In the genomic region with DNA sequence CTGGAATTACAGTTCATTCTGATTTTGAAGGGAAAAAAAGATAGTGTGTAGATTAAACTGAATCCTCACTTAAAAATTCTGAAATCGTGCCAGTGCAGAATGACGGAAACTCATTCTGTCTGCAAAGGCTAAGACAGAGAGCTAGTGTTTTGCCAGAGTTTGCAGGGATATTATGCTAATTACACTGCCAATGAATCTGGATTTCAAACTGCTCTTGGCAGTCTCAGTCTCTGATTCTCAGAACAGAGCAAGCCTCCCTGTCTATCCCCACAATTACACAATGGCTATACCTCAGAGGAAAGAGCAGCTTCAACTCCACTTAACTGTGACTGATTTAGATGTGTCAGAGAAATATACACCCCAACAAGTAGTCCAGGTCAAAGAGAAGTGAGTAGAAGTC, we compare ENCODE assay signal across 20 mouse cellular contexts. TPM values are rescaled to one million over a fixed set of nuclear protein-coding genes. Genes with fewer than 3 reads are reported as not detected.
DNase-seq lines count a peak whose midpoint lies in the region; ATAC-seq and TF ChIP-seq lines count a peak whose summit lies in the region.
"Had no signal": no experiment of that assay in that cellular context is flagged by ENCODE, and none has a peak within 500 bp of the region (broad histone marks: within the 10 kb centered on the region; RNA-seq: fewer than 3 reads in every experiment).

No protein-coding gene starts in this region.

- peaks cover 21% of the 10 kb centered on the region for H3K4me1 ChIP-seq in forebrain, embryonic 13.5 days
- H3K4me1 ChIP-seq in forebrain, embryonic 11.5 days (replicated peaks; ENCODE audit: control insufficient read depth, insufficient read depth, low read length) = no peaks in the 10 kb centered on the region
- H3K4me1 ChIP-seq: embryonic facial prominence, embryonic 15.5 days; heart, embryonic 12.5 days had no signal

- no peaks in the 10 kb centered on the region for H3K27me3 ChIP-seq in forebrain, embryonic 13.5 days
- H3K27me3 ChIP-seq in forebrain, embryonic 11.5 days (ENCODE audit: control insufficient read depth, insufficient read depth, low read length) = no peaks in the 10 kb centered on the region
- H3K27me3 ChIP-seq: embryonic facial prominence, embryonic 15.5 days; heart, embryonic 12.5 days had no signal

- no peaks in the 10 kb centered on the region for H3K9me3 ChIP-seq in forebrain, embryonic 13.5 days (replicated peaks)
- H3K9me3 ChIP-seq in forebrain, embryonic 11.5 days (ENCODE audit: control insufficient read depth, low read length) = no peaks in the 10 kb centered on the region
- H3K9me3 ChIP-seq: embryonic facial prominence, embryonic 15.5 days; heart, embryonic 12.5 days had no signal

- no peak overlapping the region for H3K9ac ChIP-seq in forebrain, embryonic 13.5 days
- no peak overlapping the region for H3K9ac ChIP-seq in forebrain, embryonic 11.5 days (ENCODE audit: low read length)
- H3K9ac ChIP-seq: embryonic facial prominence, embryonic 15.5 days; heart, embryonic 12.5 days had no signal

- no peak overlapping the region for H3K4me3 ChIP-seq in forebrain, embryonic 13.5 days
- no peak overlapping the region for H3K4me3 ChIP-seq in forebrain, embryonic 11.5 days (ENCODE audit: low read depth, low read length)
- H3K4me3 ChIP-seq: embryonic facial prominence, embryonic 15.5 days; heart, embryonic 12.5 days; myocyte had no signal

- H3K27ac ChIP-seq in forebrain, embryonic 13.5 days = peak overlapping the region; percentile 52
- no peak overlapping the region for H3K27ac ChIP-seq in forebrain, embryonic 11.5 days (ENCODE audit: low read depth, low read length)
- H3K27ac ChIP-seq: embryonic facial prominence, embryonic 15.5 days had no signal

- peak; percentile 86 for ATAC-seq in forebrain, embryonic 13.5 days
- ATAC-seq in forebrain, embryonic 11.5 days (replicated peaks; ENCODE audit: low FRiP score) = no peak

- no peaks in the 10 kb centered on the region for H3K36me3 ChIP-seq in forebrain, embryonic 13.5 days (ENCODE audit: poor library complexity, severe bottlenecking)
- no peaks in the 10 kb centered on the region for H3K36me3 ChIP-seq in forebrain, embryonic 11.5 days (ENCODE audit: control insufficient read depth, insufficient read depth, low read length)
- H3K36me3 ChIP-seq: embryonic facial prominence, embryonic 15.5 days; heart, embryonic 12.5 days had no signal

- WGBS in forebrain, embryonic 13.5 days = 28% methylated on average over 2 of the region's 2 CpGs
- WGBS in forebrain, embryonic 11.5 days = 84% methylated on average over 2 of the region's 2 CpGs

- H3K4me2 ChIP-seq in forebrain, embryonic 13.5 days = no peak overlapping the region
- H3K4me2 ChIP-seq in forebrain, embryonic 11.5 days (ENCODE audit: low read depth, low read length, severe bottlenecking) = no peak overlapping the region
- H3K4me2 ChIP-seq: embryonic facial prominence, embryonic 15.5 days; heart, embryonic 12.5 days had no signal

- intact Hi-C loops in left cerebral cortex, postnatal 14 days (cut with DNase I) = no loop called here
- intact Hi-C loops in left cerebral cortex, postnatal 36 days (cut with DNase I) = no loop called here

- no peak for DNase-seq in forebrain, embryonic 11.5 days (ENCODE audit: low spot score)
- peak; percentile 2 to 19 for DNase-seq in left cerebral cortex, postnatal 14 days (ENCODE audit: low spot score in 2 of 2)
- no peak for DNase-seq in left cerebral cortex, postnatal 36 days (ENCODE audit: low spot score in 2 of 2)
- peak; percentile 90 for DNase-seq in brain, embryonic 14.5 days (ENCODE audit: low read depth)
- DNase-seq in layer of hippocampus, adult 9-10 months (ENCODE audit: low spot score) = peak; percentile 16
- DNase-seq in T-cell, adult 2 months (ENCODE audit: low spot score) = no peak
- DNase-seq in retina, postnatal 1 day = no peak
- DNase-seq: cerebellum, adult 11-12 months; kidney, adult 9 months; kidney, postnatal 4 days; liver; lung, adult 2 months; right cerebral cortex, postnatal 25 days; thymus, adult 18-20 months had no signal

- TF ChIP-seq CTCF in brain, embryonic 14.5 days (IDR thresholded peaks at IDR 0.05; ENCODE audit: borderline replicate concordance, extremely low read depth, insufficient read depth, insufficient read length) = no peak

- TF ChIP-seq POLR2A in brain, embryonic 14.5 days (IDR thresholded peaks at IDR 0.05; ENCODE audit: borderline replicate concordance, extremely low read depth, insufficient read depth, insufficient read length, poor library complexity, severe bottlenecking) = no peak

RNA-seq across cellular contexts. Expression of gene Vstm2a, which starts 43.2 kb away (rescaled TPM):
- polyA plus RNA-seq in forebrain, embryonic 13.5 days (2015; fragmentation: Nextera tagmentation; extraction: Ambion mirVana) = 26.1 and 30.4 TPM in 2 replicates
- 2.8 and 4.0 TPM in 2 replicates for polyA plus RNA-seq in forebrain, embryonic 11.5 days (2014; fragmentation: Nextera tagmentation; extraction: Ambion mirVana)
- total RNA-seq in left cerebral cortex, postnatal 14 days (2021) = 100 to 1,000 TPM; 139 to 162 TPM
- total RNA-seq in left cerebral cortex, postnatal 36 days (2021) = 100 to 1,000 TPM; 139 to 144 TPM
- 34.9 and 46.8 TPM in 2 replicates for polyA plus RNA-seq in brain, embryonic 14.5 days (2012; rRNA removed)
- total RNA-seq: hematopoietic stem cell, adult 5-6 weeks; neutrophil, adult 5-6 weeks had no signal
- polyA plus RNA-seq: heart, embryonic 12.5 days; myocyte had no signal

Comparison
In these comparisons a context has a peak if more than half of its experiments do, and no peak if none do; other contexts are left out.
1. DNase-seq: peak in left cerebral cortex, postnatal 14 days (2 of 2), brain, embryonic 14.5 days (single experiment) and layer of hippocampus, adult 9-10 months (single experiment); none in forebrain, embryonic 11.5 days (single experiment), left cerebral cortex, postnatal 36 days (0 of 2), T-cell, adult 2 months (single experiment) and retina, postnatal 1 day (single experiment).